Mouse (Mus musculus) erythroblast, embryonic 14.5 days (primary cell): ENCODE measurements around the gene Neurl1b. TPM values are rescaled to one million over a fixed set of nuclear protein-coding genes. Genes with fewer than 3 reads are reported as not detected.

Experiments
- H3K27me3 ChIP-seq: 2 replicates; pipeline ENCODE4 v1.6.1; 2012; ENCODE audit warnings: inconsistent platforms; ENCODE audit not compliant: control insufficient read depth
- H3K36me3 ChIP-seq: 2 replicates; pipeline ENCODE4 v1.6.1; 2012; ENCODE audit warnings: mild to moderate bottlenecking, inconsistent platforms; ENCODE audit not compliant: control insufficient read depth
- H3K4me1 ChIP-seq: 2 replicates; pipeline ENCODE4 v1.6.1; 2012; ENCODE audit warnings: inconsistent platforms; ENCODE audit not compliant: control insufficient read depth
- H3K4me3 ChIP-seq: replicated peaks from 2 replicates; pipeline ENCODE3; 2012; ENCODE audit warnings: moderate library complexity, mild to moderate bottlenecking, inconsistent platforms
- H3K9me3 ChIP-seq: 2 replicates; pipeline ENCODE4 v1.6.1; 2012; ENCODE audit warnings: low read length, inconsistent platforms, mixed read lengths; ENCODE audit not compliant: control insufficient read depth
- GATA1 ChIP-seq: IDR thresholded peaks from 2 replicates; pipeline ENCODE4 v1.6.1; 2012; ENCODE audit warnings: low read length, inconsistent platforms, mixed read lengths
- TAL1 ChIP-seq: IDR thresholded peaks from 3 replicates; pipeline ENCODE4 v1.6.1; 2012; ENCODE audit warnings: low read length, inconsistent platforms, mixed read lengths
- polyA plus RNA-seq: library from polyadenylated mRNA; stranded (reverse); fragments of >175 nt; gene quantifications from 2 replicates; pipeline ENCODE4 v1.2.3, GENCODE M21; 2012

Gene Neurl1b
- polyA plus RNA-seq, 1 experiment: not detected

GRCm38 (mm10) chr17:26462634-26463170 is 48.1 kb downstream of the Neurl1b start:
- Histone ChIP-seq H3K36me3 (no peaks in the 10 kb centered on the region), H3K4me3 (no peak overlapping the region), H3K4me1 (no peaks in the 10 kb centered on the region), H3K9me3 (no peaks in the 10 kb centered on the region), H3K27me3 (no peaks in the 10 kb centered on the region)
- TF ChIP-seq GATA1 (no peak), TAL1 (no peak)

DNA sequence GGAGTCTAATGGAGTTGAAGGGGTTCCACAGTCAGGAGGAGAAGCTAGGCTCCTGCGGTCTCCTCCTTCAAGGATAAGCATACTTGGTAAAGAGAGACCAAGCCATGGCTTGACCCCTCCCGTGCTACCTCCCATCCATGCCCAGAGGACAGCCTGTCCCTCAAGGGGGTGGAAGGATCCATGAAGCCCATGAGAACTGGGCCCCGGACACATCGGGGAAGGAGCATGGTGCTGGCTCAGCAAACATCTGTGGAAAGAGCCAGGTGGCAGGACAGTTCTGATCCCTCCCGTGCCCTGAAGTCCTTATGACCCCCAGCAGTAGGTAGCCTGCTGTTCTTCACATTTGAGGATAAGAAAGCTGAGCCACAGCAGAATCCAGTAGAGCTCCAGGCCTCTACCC is 48.8 kb downstream of the Neurl1b start:
- Histone ChIP-seq H3K4me3 (no peak overlapping the region), H3K27me3 (no peaks in the 10 kb centered on the region), H3K4me1 (no peaks in the 10 kb centered on the region), H3K36me3 (no peaks in the 10 kb centered on the region), H3K9me3 (no peaks in the 10 kb centered on the region)
- TF ChIP-seq TAL1: no peak
- TF ChIP-seq GATA1: no peak

GRCm38 (mm10) chr17:26463984-26464383 is 49.4 kb downstream of the Neurl1b start:
- Histone ChIP-seq H3K27me3 (no peaks in the 10 kb centered on the region), H3K9me3 (no peaks in the 10 kb centered on the region)
- TF ChIP-seq TAL1 (no peak), GATA1 (no peak)

DNA sequence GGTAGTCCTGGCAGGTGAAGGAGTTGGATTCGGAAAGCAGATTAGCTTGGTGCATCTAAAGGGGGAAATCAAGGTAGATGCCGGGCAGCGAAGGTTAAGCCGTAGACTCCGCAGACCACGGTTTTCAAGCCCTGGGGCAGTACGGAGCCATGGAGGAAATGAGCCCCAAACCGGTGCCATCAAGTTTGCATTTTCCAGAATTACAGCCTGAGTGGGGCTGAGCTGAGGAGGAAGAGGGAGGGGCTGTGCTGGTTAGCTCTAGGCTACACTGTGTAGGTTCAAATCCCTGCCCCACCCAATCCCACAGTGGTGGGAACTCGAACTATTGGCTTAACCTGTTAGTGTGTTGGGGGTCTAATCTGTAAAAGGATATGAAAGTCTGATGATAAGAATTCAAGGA is 49.9 kb downstream of the Neurl1b start:
- TF ChIP-seq GATA1 (no peak), TAL1 (no peak)
- Histone ChIP-seq H3K27me3 (no peaks in the 10 kb centered on the region; the same call in 1 of the 2 replicates), H3K4me3 (no peak overlapping the region), H3K36me3 (no peaks in the 10 kb centered on the region), H3K9me3 (no peaks in the 10 kb centered on the region), H3K4me1 (no peaks in the 10 kb centered on the region)

More at GRCm38 (mm10) chr17:26463984-26464383, 49.4 kb downstream of the Neurl1b start:
- no peak overlapping the region for H3K4me3 ChIP-seq
- H3K4me1 ChIP-seq: no peaks in the 10 kb centered on the region
- no peaks in the 10 kb centered on the region for H3K36me3 ChIP-seq

GRCm38 (mm10) chr17:26464972-26465371 is 50.3 kb downstream of the Neurl1b start:
- TF ChIP-seq TAL1: no peak
- no peak for TF ChIP-seq GATA1
- no peaks in the 10 kb centered on the region for H3K9me3 ChIP-seq
- H3K36me3 ChIP-seq: no peaks in the 10 kb centered on the region
- no peaks in the 10 kb centered on the region; the same call in 1 of the 2 replicates for H3K27me3 ChIP-seq
- no peaks in the 10 kb centered on the region for H3K4me1 ChIP-seq
- H3K4me3 ChIP-seq: no peak overlapping the region

DNA sequence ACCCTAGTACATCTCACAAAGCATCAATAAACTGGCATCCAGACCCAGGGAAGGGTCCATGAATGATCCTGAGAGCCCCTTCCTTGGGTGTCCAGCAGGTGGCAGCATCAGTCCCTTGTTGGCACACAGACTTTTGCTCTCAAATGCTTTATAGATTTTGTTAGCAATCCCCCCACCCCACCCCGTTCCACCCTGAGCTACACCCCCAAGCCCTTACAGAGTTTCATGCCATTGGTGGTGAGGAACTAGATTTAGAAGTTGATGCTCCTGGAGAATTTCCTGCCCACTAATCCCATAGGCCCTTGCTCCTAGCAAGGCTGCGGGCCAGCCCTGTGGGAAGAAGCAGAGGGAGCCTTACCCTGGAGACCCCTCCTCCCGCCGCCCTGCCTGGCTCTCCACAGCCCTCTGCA is 52.1 kb downstream of the Neurl1b start:
- Histone ChIP-seq H3K27me3 (no peaks in the 10 kb centered on the region; the same call in 1 of the 2 replicates), H3K4me3 (no peak overlapping the region), H3K36me3 (no peaks in the 10 kb centered on the region), H3K4me1 (no peaks in the 10 kb centered on the region), H3K9me3 (no peaks in the 10 kb centered on the region)
- TF ChIP-seq GATA1: no peak
- TF ChIP-seq TAL1: no peak

GRCm38 (mm10) chr17:26467619-26468018 is 53.0 kb downstream of the Neurl1b start:
- Histone ChIP-seq H3K36me3 (no peaks in the 10 kb centered on the region), H3K4me3 (no peak overlapping the region), H3K4me1 (no peaks in the 10 kb centered on the region), H3K9me3 (no peaks in the 10 kb centered on the region), H3K27me3 (no peaks in the 10 kb centered on the region; the same call in 1 of the 2 replicates)
- TF ChIP-seq GATA1: no peak
- TF ChIP-seq TAL1: no peak

DNA sequence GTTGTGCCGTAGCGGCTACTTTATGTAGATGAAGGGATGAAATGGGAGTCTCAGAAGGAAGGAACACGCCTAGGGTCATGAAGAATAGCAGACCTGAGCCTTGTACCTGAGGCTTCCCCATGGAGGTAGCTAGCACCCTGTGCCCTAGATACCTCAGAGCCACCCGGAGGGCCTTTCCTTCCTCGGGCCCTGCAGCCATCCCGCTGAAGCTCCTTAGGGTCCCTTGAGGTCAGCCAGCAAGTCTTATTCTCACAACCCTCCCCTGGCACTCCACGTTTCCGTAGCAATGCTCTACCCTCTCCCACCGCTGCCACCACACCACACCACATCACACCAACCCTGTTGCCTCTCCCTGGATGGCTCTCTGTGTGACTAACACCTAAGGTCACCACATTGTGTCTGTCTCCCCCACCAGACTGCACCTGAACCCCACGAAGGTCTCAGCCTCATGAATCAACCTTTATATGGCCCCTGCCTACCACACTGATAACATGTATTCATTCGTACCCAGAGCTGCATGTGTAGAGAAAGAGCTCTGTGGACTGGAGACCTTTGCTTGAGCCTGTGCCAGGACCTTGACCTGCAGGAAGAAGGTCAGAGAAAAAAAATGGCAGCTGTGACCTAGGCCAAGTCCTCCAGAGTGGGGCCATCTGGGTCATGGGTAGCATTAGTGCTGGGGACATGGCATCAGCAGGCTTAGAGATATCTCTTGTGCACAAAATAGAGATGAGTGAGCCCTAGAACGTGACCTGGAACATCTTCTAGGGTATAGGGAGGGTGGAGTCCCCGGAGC is 53.7 kb downstream of the Neurl1b start:
- Histone ChIP-seq H3K4me1 (no peaks in the 10 kb centered on the region), H3K9me3 (no peaks in the 10 kb centered on the region), H3K27me3 (no peaks in the 10 kb centered on the region; the same call in 1 of the 2 replicates), H3K4me3 (no peak overlapping the region), H3K36me3 (no peaks in the 10 kb centered on the region)
- TF ChIP-seq TAL1 (no peak), GATA1 (no peak)

GRCm38 (mm10) chr17:26476871-26477270 is 62.2 kb downstream of the Neurl1b start:
- H3K27me3 ChIP-seq: no peaks in the 10 kb centered on the region; the same call in 1 of the 2 replicates
- H3K9me3 ChIP-seq: no peaks in the 10 kb centered on the region
- H3K4me1 ChIP-seq: no peaks in the 10 kb centered on the region
- TF ChIP-seq GATA1: no peak
- no peak for TF ChIP-seq TAL1
- H3K36me3 ChIP-seq: no peaks in the 10 kb centered on the region
- H3K4me3 ChIP-seq: no peak overlapping the region
